Mouse (Mus musculus) hindbrain, embryonic 11.5 days (tissue): ENCODE measurements at regions not wholly inside any gene's neighbourhood (a gene's known extent, or its start where the extent isn't known, plus 50 kb on each side); places are given as distances from the start of the nearest gene placed in this dataset.
A peak's percentile ranks its signal among the peaks of the same experiment; 100 is the strongest.

Source experiments
- ATAC-seq: fragments of 200-750 bp; cut with Nextera tagmentation; 2 replicates; pipeline ENCODE4 v1.8.0; 2017; ENCODE audit warnings: mild to moderate bottlenecking, moderate TSS enrichment, moderate library complexity; ENCODE audit not compliant: low FRiP score
- DNase-seq: peaks from one replicate; pipeline ENCODE4 v3.0.0-alpha.2; 2015; ENCODE audit warnings: low spot score
- H3K27ac ChIP-seq: fragments of 300-500 bp; sonication (generic); 2 replicates; pipeline ENCODE4 v1.5.1; 2014; ENCODE audit warnings: mild to moderate bottlenecking, low read depth, low read length
- H3K27me3 ChIP-seq: fragments of 300-500 bp; sonication (generic); 2 replicates; pipeline ENCODE4 v1.6.1; 2014; ENCODE audit warnings: mild to moderate bottlenecking, low read length, moderate library complexity, mixed read lengths; ENCODE audit not compliant: control insufficient read depth, insufficient read depth
- H3K36me3 ChIP-seq: fragments of 300-500 bp; sonication (generic); 2 replicates; pipeline ENCODE4 v1.6.1; 2014; ENCODE audit warnings: mild to moderate bottlenecking, low read length, moderate library complexity, mixed read lengths; ENCODE audit not compliant: control insufficient read depth, insufficient read depth
- H3K4me1 ChIP-seq: fragments of 300-500 bp; sonication (generic); replicated peaks from 2 replicates; pipeline ENCODE4 v1.6.1; 2014; ENCODE audit warnings: low read length, mixed read lengths; ENCODE audit not compliant: control insufficient read depth, insufficient read depth
- H3K4me2 ChIP-seq: fragments of 300-500 bp; sonication (generic); replicated peaks from 2 replicates; pipeline ENCODE4 v1.6.1; 2014; ENCODE audit warnings: mild to moderate bottlenecking, low read depth, low read length
- H3K4me3 ChIP-seq: fragments of 300-500 bp; sonication (generic); 2 replicates; pipeline ENCODE4 v1.5.1; 2014; ENCODE audit warnings: low read depth, low read length
- H3K9ac ChIP-seq: fragments of 300-500 bp; sonication (generic); 2 replicates; pipeline ENCODE4 v1.6.1; 2014; ENCODE audit warnings: low read depth, low read length
- H3K9me3 ChIP-seq: fragments of 300-500 bp; sonication (generic); 2 replicates; pipeline ENCODE4 v1.6.1; 2016; ENCODE audit warnings: low read length; ENCODE audit not compliant: control insufficient read depth
- WGBS: fragments of 180-500 bp; shearing (Covaris S2); extraction: QIAGEN DNeasy Blood & Tissue Kit; methylation state at CpG from one replicate; pipeline ENCODE4 v1.1.7; 2014; 5-methylcytosine and 5-hydroxymethylcytosine counted together

DNA sequence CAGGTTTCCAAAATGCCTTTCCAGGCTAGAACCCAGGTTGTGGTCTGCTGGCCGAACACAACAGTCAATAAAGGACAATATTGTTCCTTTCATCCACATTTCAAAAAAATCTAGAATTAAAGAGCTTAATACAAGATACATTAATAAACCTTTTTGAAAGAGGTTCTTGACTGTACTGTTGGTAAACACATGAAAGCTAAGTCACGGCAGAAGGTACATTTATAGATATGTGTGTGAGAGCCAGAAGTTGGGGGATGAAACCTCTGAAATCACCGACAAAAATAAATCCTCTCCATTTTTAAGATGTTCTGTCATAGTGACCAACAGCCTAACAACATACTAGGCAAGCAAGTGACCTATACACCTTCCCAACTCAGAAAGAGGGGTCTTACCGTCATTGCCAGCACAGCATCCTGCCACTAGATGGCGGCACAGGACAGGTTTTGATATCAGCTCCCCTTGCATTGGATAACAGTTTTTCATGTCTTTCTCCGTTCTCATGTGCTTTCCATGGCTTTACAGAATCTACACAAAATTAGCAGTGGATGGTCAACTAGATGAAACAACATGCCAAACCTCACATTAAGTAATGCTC is 131.1 kb upstream of the Rapgef5 start:
- no peak overlapping the region for H3K27ac ChIP-seq
- no peaks in the 10 kb centered on the region for H3K4me1 ChIP-seq
- no peaks in the 10 kb centered on the region for H3K36me3 ChIP-seq
- no peak overlapping the region for H3K9ac ChIP-seq
- no peaks in the 10 kb centered on the region for H3K9me3 ChIP-seq
- no peak overlapping the region for H3K4me3 ChIP-seq
- ATAC-seq (peak; percentile 80), DNase-seq (peak; percentile 93)
- H3K4me2 ChIP-seq, result no peak overlapping the region
- WGBS, result 13% methylated on average over 6 of the region's 6 CpGs
- no peaks in the 10 kb centered on the region; the same call in 1 of the 2 replicates for H3K27me3 ChIP-seq

GRCm38 (mm10) chr12:117385697-117386096 is 130.6 kb upstream of the Rapgef5 start:
- H3K4me3 ChIP-seq, result no peak overlapping the region
- no peaks in the 10 kb centered on the region for H3K4me1 ChIP-seq
- H3K36me3 ChIP-seq, result no peaks in the 10 kb centered on the region
- 95% methylated on average over 1 of the region's 1 CpGs for WGBS
- ATAC-seq (no peak), DNase-seq (no peak)
- no peak overlapping the region for H3K9ac ChIP-seq
- no peak overlapping the region for H3K4me2 ChIP-seq
- H3K27ac ChIP-seq, result no peak overlapping the region
- no peaks in the 10 kb centered on the region for H3K9me3 ChIP-seq
- no peaks in the 10 kb centered on the region; the same call in 1 of the 2 replicates for H3K27me3 ChIP-seq

DNA sequence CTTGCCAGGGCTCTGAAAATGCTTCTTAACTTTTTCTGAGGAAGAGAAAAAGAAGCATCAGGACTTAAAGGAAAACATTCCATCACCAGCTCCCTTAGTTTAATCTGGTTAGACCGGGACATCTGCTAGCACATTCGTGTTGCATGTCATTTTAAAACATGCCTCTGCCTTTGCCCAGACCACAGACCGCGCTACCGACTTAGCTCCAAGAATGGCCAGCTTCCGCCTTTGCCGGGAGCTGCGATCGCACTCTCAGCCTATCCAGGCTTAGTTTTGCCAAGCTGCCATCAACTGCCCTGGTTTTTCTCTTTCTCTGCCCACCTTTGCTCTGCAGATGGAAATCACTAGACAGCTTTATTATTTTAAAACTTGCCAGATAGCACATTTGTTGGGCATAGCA is 129.3 kb upstream of the Rapgef5 start:
- Histone ChIP-seq H3K4me3 (no peak overlapping the region), H3K27me3 (no peaks in the 10 kb centered on the region), H3K36me3 (no peaks in the 10 kb centered on the region), H3K9ac (no peak overlapping the region), H3K9me3 (no peaks in the 10 kb centered on the region), H3K27ac (no peak overlapping the region), H3K4me1 (no peaks in the 10 kb centered on the region), H3K4me2 (no peak overlapping the region)
- WGBS, result 88% methylated on average over 9 of the region's 9 CpGs
- DNase-seq (no peak), ATAC-seq (no peak)

GRCm38 (mm10) chr12:117389516-117390347 is 126.5 kb upstream of the Rapgef5 start:
- no peak overlapping the region for H3K4me3 ChIP-seq
- ATAC-seq, result no peak
- no peak overlapping the region for H3K9ac ChIP-seq
- no peak overlapping the region for H3K4me2 ChIP-seq
- H3K27me3 ChIP-seq, result no peaks in the 10 kb centered on the region
- no peak for DNase-seq
- no peak overlapping the region for H3K27ac ChIP-seq
- no peaks in the 10 kb centered on the region for H3K36me3 ChIP-seq
- no peaks in the 10 kb centered on the region for H3K4me1 ChIP-seq
- no peaks in the 10 kb centered on the region for H3K9me3 ChIP-seq
- WGBS, result 92% methylated on average over 7 of the region's 7 CpGs

GRCm38 (mm10) chr12:117397512-117397911 is 118.8 kb upstream of the Rapgef5 start:
- no peaks in the 10 kb centered on the region for H3K36me3 ChIP-seq
- H3K9ac ChIP-seq, result no peak overlapping the region
- H3K27ac ChIP-seq, result no peak overlapping the region
- DNase-seq (no peak), ATAC-seq (no peak)
- H3K4me3 ChIP-seq, result no peak overlapping the region
- H3K4me2 ChIP-seq, result no peak overlapping the region
- no peaks in the 10 kb centered on the region for H3K27me3 ChIP-seq
- no peaks in the 10 kb centered on the region for H3K4me1 ChIP-seq
- no peaks in the 10 kb centered on the region for H3K9me3 ChIP-seq
- 90% methylated on average over 2 of the region's 3 CpGs for WGBS

DNA sequence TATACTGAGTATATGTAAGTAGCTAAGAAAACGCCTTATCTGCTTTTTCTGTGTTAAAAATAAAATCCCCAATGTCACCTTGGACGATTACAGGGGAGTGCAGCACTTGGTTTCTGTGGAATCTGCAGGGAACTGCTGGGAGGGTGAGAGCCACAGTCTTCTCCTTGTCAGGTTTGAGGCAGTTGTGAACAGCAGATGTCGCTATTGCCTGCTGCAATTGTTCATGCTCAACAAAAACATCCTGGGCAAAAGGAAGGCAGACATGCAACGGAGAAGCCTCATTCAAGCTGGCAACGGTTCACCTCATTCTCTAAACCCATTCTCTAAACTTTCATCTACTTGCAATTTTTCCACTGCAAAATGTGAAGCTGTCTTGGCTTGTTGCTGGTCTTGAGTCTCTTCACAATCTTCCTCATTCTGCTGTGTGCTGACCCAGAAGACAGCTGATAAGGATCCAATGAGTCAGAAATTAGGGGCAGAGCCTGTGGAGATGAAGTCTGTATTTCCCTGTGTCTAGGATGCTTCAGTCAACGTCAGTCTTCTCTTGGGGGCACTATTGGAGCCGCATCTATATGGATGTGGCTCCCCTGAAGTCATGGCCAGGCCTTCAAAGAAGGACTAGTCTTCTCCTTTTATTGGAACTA is 112.6 kb upstream of the Rapgef5 start:
- H3K4me2 ChIP-seq, result no peak overlapping the region
- no peak overlapping the region for H3K4me3 ChIP-seq
- 11% methylated on average over 7 of the region's 7 CpGs for WGBS
- DNase-seq, result peak; percentile 82
- H3K27ac ChIP-seq, result no peak overlapping the region
- no peaks in the 10 kb centered on the region for H3K4me1 ChIP-seq
- no peak for ATAC-seq
- H3K27me3 ChIP-seq, result no peaks in the 10 kb centered on the region
- H3K36me3 ChIP-seq, result no peaks in the 10 kb centered on the region
- no peaks in the 10 kb centered on the region for H3K9me3 ChIP-seq
- H3K9ac ChIP-seq, result no peak overlapping the region

DNA sequence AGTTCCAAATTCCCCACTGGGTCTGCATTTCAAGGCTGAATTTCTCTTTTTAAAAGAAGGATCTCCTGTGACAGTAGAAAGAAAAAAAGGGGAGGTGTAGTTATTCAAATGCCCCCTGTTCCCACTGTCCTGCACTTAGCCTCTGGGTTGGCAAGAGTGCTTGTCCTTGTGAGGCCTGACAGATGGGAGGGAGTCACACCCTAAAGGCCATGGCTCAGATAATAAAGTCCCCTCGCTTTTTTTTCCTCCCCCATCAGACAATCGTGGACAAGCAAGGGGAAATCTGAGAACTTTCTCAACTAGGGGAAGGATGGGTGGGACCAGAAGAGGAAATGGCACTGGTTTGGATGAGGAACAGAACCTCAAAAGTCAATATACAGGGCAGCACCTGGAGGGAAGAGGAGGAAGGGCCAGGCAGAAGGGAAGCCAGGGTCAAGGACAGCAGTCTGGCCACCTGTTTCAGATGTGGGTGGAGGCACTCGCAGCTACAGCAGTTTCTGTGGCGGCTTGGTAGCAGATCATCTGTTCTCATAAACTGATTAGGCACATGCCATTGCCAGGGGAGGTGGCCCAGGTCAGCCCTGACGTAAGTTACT is 112.0 kb upstream of the Rapgef5 start:
- Histone ChIP-seq H3K4me1 (no peaks in the 10 kb centered on the region), H3K4me3 (no peak overlapping the region), H3K36me3 (no peaks in the 10 kb centered on the region), H3K27me3 (no peaks in the 10 kb centered on the region), H3K27ac (no peak overlapping the region), H3K9ac (no peak overlapping the region), H3K4me2 (no peak overlapping the region), H3K9me3 (no peaks in the 10 kb centered on the region)
- 60% methylated on average over 5 of the region's 5 CpGs for WGBS
- no peak for ATAC-seq
- no peak for DNase-seq

GRCm38 (mm10) chr12:117406832-117407231 is 109.4 kb upstream of the Rapgef5 start:
- no peak overlapping the region for H3K4me2 ChIP-seq
- DNase-seq (no peak), ATAC-seq (no peak)
- H3K4me1 ChIP-seq, result no peaks in the 10 kb centered on the region
- 88% methylated on average over 9 of the region's 9 CpGs for WGBS
- H3K9ac ChIP-seq, result no peak overlapping the region
- H3K36me3 ChIP-seq, result no peaks in the 10 kb centered on the region
- no peaks in the 10 kb centered on the region for H3K27me3 ChIP-seq
- no peak overlapping the region for H3K27ac ChIP-seq
- no peak overlapping the region for H3K4me3 ChIP-seq
- no peaks in the 10 kb centered on the region for H3K9me3 ChIP-seq
